Mouse (Mus musculus) lung, postnatal 10 days (tissue): ENCODE results near the gene Ggta1.
A peak's percentile ranks its signal among the peaks of the same experiment; 100 is the strongest.

ENCODE experiments used
- DNase-seq: peaks from one replicate; pipeline ENCODE4 v3.0.0; 2021

Ggta1 gene

GRCm38 (mm10) chr2:35397590-35398173, 65.3 kb downstream of the Ggta1 start:
- peak; percentile 87 for DNase-seq

GRCm38 (mm10) chr2:35397096-35397495, 65.9 kb downstream of the Ggta1 start, which contains the start of gene 4930402F06Rik:
4930402F06Rik (minus strand) TSS chr2:35397175.
- DNase-seq = peak; percentile 43

GRCm38 (mm10) chr2:35385441-35385871, 77.6 kb downstream of the Ggta1 start:
- DNase-seq = no peak

DNA sequence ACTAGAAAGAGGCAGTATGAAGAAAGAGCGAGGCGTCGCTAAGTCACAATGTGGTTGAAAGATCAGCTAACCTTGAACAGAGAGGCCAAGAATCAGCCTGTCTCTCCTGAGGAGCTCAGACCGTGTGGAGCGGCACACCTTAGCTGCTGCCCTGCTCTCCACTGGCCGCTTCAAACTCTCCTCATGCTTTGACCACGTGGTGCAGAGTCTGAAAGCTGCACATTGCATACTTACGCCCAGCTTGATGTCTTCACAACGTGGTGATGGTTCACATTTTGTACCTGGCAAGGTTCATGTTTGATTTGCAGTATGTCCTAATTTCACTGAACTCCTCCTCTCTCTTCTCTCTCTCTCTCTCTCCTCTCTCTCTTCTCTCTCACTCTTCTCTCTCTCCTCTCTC, 83.7 kb downstream of the Ggta1 start:
- no peak for DNase-seq

- DNase-seq = no peak
Observed at GRCm38 (mm10) chr2:35377600-35377999, 85.4 kb downstream of the Ggta1 start.

- DNase-seq = peak; percentile 51
Observed at GRCm38 (mm10) chr2:35373003-35373402, 90.0 kb downstream of the Ggta1 start.

DNA sequence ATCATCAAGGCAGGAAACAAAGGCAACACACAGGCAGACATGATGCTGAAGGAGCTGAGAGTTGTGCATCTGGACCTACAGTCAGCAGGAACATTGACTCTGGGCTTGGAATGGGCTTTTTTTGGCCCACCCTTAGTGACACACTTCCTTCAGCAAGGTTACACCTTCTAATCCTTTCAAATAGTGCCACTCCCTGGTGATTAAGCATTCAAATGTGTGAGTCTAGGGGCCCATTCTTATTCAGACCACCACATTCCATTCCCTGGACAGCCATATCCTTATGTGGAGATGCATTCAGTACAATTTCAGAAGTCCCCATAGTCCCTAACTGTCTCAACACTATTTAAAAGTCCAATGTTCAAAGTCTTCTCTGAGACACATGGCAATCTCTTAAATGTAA, 92.3 kb downstream of the Ggta1 start:
- DNase-seq = no peak

DNA sequence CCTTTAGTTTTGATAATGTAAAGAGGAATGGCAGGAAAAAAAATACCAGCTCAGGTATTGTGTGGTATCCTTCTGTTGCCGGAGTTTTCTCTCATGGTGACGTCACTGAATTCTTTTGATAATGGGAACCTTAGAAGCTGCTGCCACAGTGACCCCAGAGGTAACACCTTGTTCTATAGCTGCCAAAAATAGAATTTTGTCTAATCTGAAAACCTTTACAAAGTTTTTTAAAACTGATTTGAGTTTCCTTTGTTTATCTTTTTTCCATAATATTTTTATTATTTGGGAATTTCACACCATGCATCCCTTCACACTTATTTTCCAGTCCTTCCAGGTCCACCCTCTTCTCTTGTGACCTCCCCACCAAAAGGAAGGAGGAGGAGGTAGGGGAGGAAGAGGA, 95.4 kb downstream of the Ggta1 start, which contains the start of gene 4930568D16Rik:
Gene 4930568D16Rik, minus strand, starts transcription at position 101 of the 400 bp plus-strand sequence.
- DNase-seq = no peak
